Mouse (Mus musculus): ENCODE results near the gene Clint1.
A peak's percentile ranks its signal among the peaks of the same experiment; 100 is the strongest.

Clint1 gene

GRCm38 (mm10) chr11:45884029-45884428 lies 32.2 kb downstream of the Clint1 start:
- peak; percentile 35 for DNase-seq (ENCODE audit: low read depth, low spot score)

- DNase-seq (ENCODE audit: low read depth, low spot score): no peak
Measured at GRCm38 (mm10) chr11:45885606-45886230, 33.9 kb downstream of the Clint1 start.

- no peak for DNase-seq (ENCODE audit: low read depth, low spot score)
Measured at GRCm38 (mm10) chr11:45886596-45886995, 34.7 kb downstream of the Clint1 start.

GRCm38 (mm10) chr11:45888471-45889030 lies 36.7 kb downstream of the Clint1 start:
- no peak for DNase-seq (ENCODE audit: low read depth, low spot score)

- DNase-seq (ENCODE audit: low read depth, low spot score): no peak
Measured at GRCm38 (mm10) chr11:45889981-45890380, 38.1 kb downstream of the Clint1 start.

GRCm38 (mm10) chr11:45890423-45890822 lies 38.6 kb downstream of the Clint1 start:
- no peak for DNase-seq (ENCODE audit: low read depth, low spot score)

- DNase-seq (ENCODE audit: low read depth, low spot score): no peak
Measured at GRCm38 (mm10) chr11:45892861-45893360, 41.1 kb downstream of the Clint1 start.

- no peak for DNase-seq (ENCODE audit: low read depth, low spot score)
Measured at GRCm38 (mm10) chr11:45897392-45897791, 45.5 kb downstream of the Clint1 start.

- DNase-seq (ENCODE audit: low read depth, low spot score): no peak
Measured at GRCm38 (mm10) chr11:45900233-45901015, 48.6 kb downstream of the Clint1 start.

GRCm38 (mm10) chr11:45906109-45906786 lies 54.4 kb downstream of the Clint1 start:
- no peak for DNase-seq (ENCODE audit: low read depth, low spot score)

GRCm38 (mm10) chr11:45907301-45907700 lies 55.5 kb downstream of the Clint1 start:
- DNase-seq (ENCODE audit: low read depth, low spot score): no peak

- no peak for DNase-seq (ENCODE audit: low read depth, low spot score)
Measured at GRCm38 (mm10) chr11:45908070-45908469, 56.2 kb downstream of the Clint1 start.

GRCm38 (mm10) chr11:45908894-45909293 lies 57.0 kb downstream of the Clint1 start:
- no peak for DNase-seq (ENCODE audit: low read depth, low spot score)

GRCm38 (mm10) chr11:45910701-45911100 lies 58.9 kb downstream of the Clint1 start:
- no peak for DNase-seq (ENCODE audit: low read depth, low spot score)

- DNase-seq (ENCODE audit: low read depth, low spot score): no peak
Measured at GRCm38 (mm10) chr11:45916196-45916595, 64.3 kb downstream of the Clint1 start.

- no peak for DNase-seq (ENCODE audit: low read depth, low spot score)
Measured at GRCm38 (mm10) chr11:45918018-45918417, 66.2 kb downstream of the Clint1 start.

GRCm38 (mm10) chr11:45918836-45919235 lies 67.0 kb downstream of the Clint1 start:
- DNase-seq (ENCODE audit: low read depth, low spot score): no peak

- DNase-seq (ENCODE audit: low read depth, low spot score): no peak
Measured at GRCm38 (mm10) chr11:45921026-45921425, 69.2 kb downstream of the Clint1 start.

GRCm38 (mm10) chr11:45921480-45921898 lies 69.6 kb downstream of the Clint1 start:
- no peak for DNase-seq (ENCODE audit: low read depth, low spot score)

- DNase-seq (ENCODE audit: low read depth, low spot score): no peak
Measured at GRCm38 (mm10) chr11:45925436-45925835, 73.6 kb downstream of the Clint1 start.

GRCm38 (mm10) chr11:45926640-45927082 lies 74.8 kb downstream of the Clint1 start:
- DNase-seq (ENCODE audit: low read depth, low spot score): peak; percentile 81

GRCm38 (mm10) chr11:45927456-45927855 lies 75.6 kb downstream of the Clint1 start:
- no peak for DNase-seq (ENCODE audit: low read depth, low spot score)
